Mouse (Mus musculus) MEL (cell line): ENCODE results near the gene Akr1c12.

Experiments used
- CTCF ChIP-seq, 3 experiments: IDR thresholded peaks in 2 of 3; conservative IDR thresholded peaks in 1 of 3; 2 replicates each; pipeline ENCODE4 v1.5.1; 2011 to 2012; ENCODE audit warnings: low read length in 3 of 3, low read depth in 2 of 3, mild to moderate bottlenecking in 2 of 3, improper control_type of control experiment in 1 of 3, inconsistent platforms in 1 of 3, mixed read lengths in 1 of 3, moderate library complexity in 1 of 3; ENCODE audit not compliant: control insufficient read depth in 1 of 3, insufficient read depth in 1 of 3, poor library complexity in 1 of 3, severe bottlenecking in 1 of 3
- MAZ ChIP-seq: IDR thresholded peaks from 2 replicates; pipeline ENCODE4 v1.6.1; 2012; ENCODE audit warnings: low read depth, mild to moderate bottlenecking, inconsistent platforms, low read length, improper control_type of control experiment
- SIN3A ChIP-seq: IDR thresholded peaks from 2 replicates; pipeline ENCODE4 v1.6.1; 2012; ENCODE audit warnings: low read length, improper control_type of control experiment, inconsistent platforms
- USF1 ChIP-seq: IDR thresholded peaks from 2 replicates; pipeline ENCODE4 v1.6.1; 2014; ENCODE audit warnings: low read depth, mild to moderate bottlenecking, inconsistent platforms, low read length, improper control_type of control experiment, moderate library complexity

- TF ChIP-seq CTCF (IDR thresholded peaks at IDR 0.05 in 2 of 3, conservative IDR thresholded peaks at IDR 0.05 in 1 of 3; ENCODE audit: control insufficient read depth in 1 of 3, insufficient read depth in 1 of 3, low read depth in 2 of 3, low read length in 3 of 3, poor library complexity in 1 of 3, severe bottlenecking in 1 of 3), result no peak
- no peak for TF ChIP-seq MAZ
- no peak for TF ChIP-seq SIN3A
- no peak for TF ChIP-seq USF1
Measured at GRCm38 (mm10) chr13:4318773-4319172, 39.5 kb upstream of the Akr1c12 start.
